In the genomic region with DNA sequence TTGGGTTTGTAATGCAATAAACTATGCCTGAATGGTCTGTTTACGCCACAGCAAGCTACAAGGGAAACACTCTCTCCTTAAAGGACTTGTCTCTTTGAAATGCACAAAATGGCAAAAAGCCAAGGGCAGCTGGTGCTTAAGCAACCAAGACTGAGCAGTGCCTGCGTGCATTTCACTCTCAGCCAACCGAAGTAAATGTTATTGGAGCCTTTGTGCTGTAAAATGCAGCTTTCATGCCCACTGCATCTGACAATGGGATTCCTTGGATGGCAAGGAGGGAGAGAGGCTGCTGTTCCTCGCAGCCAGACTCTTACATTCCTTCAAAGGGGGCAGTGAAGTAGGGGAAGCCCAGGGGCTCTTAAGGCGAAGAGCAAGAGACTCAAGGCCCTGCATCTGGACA, we compare ENCODE assay signal across 9 mouse cellular contexts.
DNase-seq lines count a peak whose midpoint lies in the region.
"Had no signal": no experiment of that assay in that cellular context is flagged by ENCODE, and none has a peak within 500 bp of the region (broad histone marks: within the 10 kb centered on the region; RNA-seq: fewer than 3 reads in every experiment).

No protein-coding gene starts in this region.

- H3K4me3 ChIP-seq in midbrain, embryonic 10.5 days, result no peak overlapping the region; the same call in 1 of the 2 replicates

- peaks cover 72% of the 10 kb centered on the region for H3K4me1 ChIP-seq in midbrain, embryonic 10.5 days

- H3K27me3 ChIP-seq in midbrain, embryonic 10.5 days (ENCODE audit: low read depth, poor library complexity, severe bottlenecking), result no peaks in the 10 kb centered on the region

- intact Hi-C loops in left cerebral cortex, postnatal 10 days (cut with DNase I), result no loop called here
- intact Hi-C loops in left cerebral cortex, postnatal 36 days (cut with DNase I), result no loop called here

- 17% methylated on average over 5 of the region's 5 CpGs for WGBS in midbrain, embryonic 10.5 days

- no peaks in the 10 kb centered on the region for H3K9me3 ChIP-seq in midbrain, embryonic 10.5 days (replicated peaks)

- peak overlapping the region; percentile 80 for H3K27ac ChIP-seq in midbrain, embryonic 10.5 days (replicated peaks)

- no peaks in the 10 kb centered on the region for H3K36me3 ChIP-seq in midbrain, embryonic 10.5 days
- H3K36me3 ChIP-seq: G1E had no signal

- peak; percentile 61 to 73 for DNase-seq in left cerebral cortex, postnatal 10 days (ENCODE audit: extremely low spot score in 1 of 2, low spot score in 2 of 2)
- DNase-seq in left cerebral cortex, postnatal 36 days (ENCODE audit: low spot score in 2 of 2), result no peak
- peak; percentile 34 to 51 for DNase-seq in adrenal gland, postnatal 36 days
- DNase-seq in frontal cortex, postnatal 36 days (ENCODE audit: low spot score in 2 of 2), result peak; percentile 13 to 30
- peak; percentile 67 for DNase-seq in midbrain, embryonic 10.5 days (ENCODE audit: low spot score)
- DNase-seq in thymus, postnatal 4 days, result no peak
- DNase-seq in spleen, postnatal 4 days (ENCODE audit: low spot score in 2 of 2), result no peak
- no peak for DNase-seq in thymus, postnatal 10 days (ENCODE audit: low spot score in 2 of 2)

Comparison
In these comparisons a context has a peak if more than half of its experiments do, and no peak if none do; other contexts are left out.
1. DNase-seq: peak in left cerebral cortex, postnatal 10 days (2 of 2), adrenal gland, postnatal 36 days (2 of 2), frontal cortex, postnatal 36 days (2 of 2) and midbrain, embryonic 10.5 days (single experiment); none in left cerebral cortex, postnatal 36 days (0 of 2), thymus, postnatal 4 days (single experiment), spleen, postnatal 4 days (0 of 2) and thymus, postnatal 10 days (0 of 2).